Mouse (Mus musculus) T-helper 1 cell (primary cell): Measurements from ENCODE around the gene Zswim3.

Source experiments
- in situ Hi-C: fragments of 300-600 bp; cut with MboI, MseI; formaldehyde crosslinking; loops from one replicate; pipeline ENCODE4 v1.15.1; 2025; ENCODE audit warnings: high pct_unique_total_duplicates

Zswim3 gene

GRCm38 (mm10) chr2:164806614-164807013 is 1.7 kb downstream of the Zswim3 start:
- in situ Hi-C loops, result no loop called here

- in situ Hi-C loops, result no loop called here
Observed at GRCm38 (mm10) chr2:164813557-164813956, 8.7 kb downstream of the Zswim3 start.

GRCm38 (mm10) chr2:164815348-164815747 is 10.4 kb downstream of the Zswim3 start:
- in situ Hi-C loops, result no loop called here

- in situ Hi-C loops, result no loop called here
Observed at GRCm38 (mm10) chr2:164815821-164816220, 10.9 kb downstream of the Zswim3 start.

- in situ Hi-C loops, result no loop called here
Observed at GRCm38 (mm10) chr2:164817206-164817605, 12.3 kb downstream of the Zswim3 start.

- in situ Hi-C loops, result no loop called here
Observed at GRCm38 (mm10) chr2:164817703-164818102, 12.8 kb downstream of the Zswim3 start.

GRCm38 (mm10) chr2:164821060-164821459 is 16.2 kb downstream of the Zswim3 start:
- in situ Hi-C loops, result no loop called here

- in situ Hi-C loops, result no loop called here
Observed at GRCm38 (mm10) chr2:164822636-164823165, 17.8 kb downstream of the Zswim3 start, which contains the start of gene Zswim1. Zswim1 (plus strand) TSS chr2:164822686.

- in situ Hi-C loops, result no loop called here
Observed at GRCm38 (mm10) chr2:164823181-164823585, 18.3 kb downstream of the Zswim3 start.

- in situ Hi-C loops, result no loop called here
Observed at GRCm38 (mm10) chr2:164823969-164824368, 19.1 kb downstream of the Zswim3 start.

- in situ Hi-C loops, result no loop called here
Observed at GRCm38 (mm10) chr2:164825521-164825920, 20.6 kb downstream of the Zswim3 start.

- in situ Hi-C loops, result no loop called here
Observed at GRCm38 (mm10) chr2:164827146-164827850, 22.4 kb downstream of the Zswim3 start.

- in situ Hi-C loops, result no loop called here
Observed at GRCm38 (mm10) chr2:164828437-164828836, 23.5 kb downstream of the Zswim3 start, which contains the start of gene Spata25. Spata25 (minus strand) TSS chr2:164828537.

- in situ Hi-C loops, result no loop called here
Observed at GRCm38 (mm10) chr2:164829090-164829489, 24.2 kb downstream of the Zswim3 start.

- in situ Hi-C loops, result no loop called here
Observed at GRCm38 (mm10) chr2:164831029-164831428, 26.1 kb downstream of the Zswim3 start.

GRCm38 (mm10) chr2:164832032-164832747 is 27.3 kb downstream of the Zswim3 start:
- in situ Hi-C loops, result no loop called here

- in situ Hi-C loops, result no loop called here
Observed at GRCm38 (mm10) chr2:164832748-164833301, 27.9 kb downstream of the Zswim3 start, which contains the start of gene Ctsa. Ctsa (plus strand) TSS chr2:164832873.

GRCm38 (mm10) chr2:164833314-164833959 is 28.5 kb downstream of the Zswim3 start, which contains the start of gene Neurl2:
Neurl2 (minus strand) TSS chr2:164833456.
- in situ Hi-C loops, result no loop called here

GRCm38 (mm10) chr2:164834531-164834930 is 29.6 kb downstream of the Zswim3 start:
- in situ Hi-C loops, result no loop called here

- in situ Hi-C loops, result no loop called here
Observed at GRCm38 (mm10) chr2:164835164-164835563, 30.3 kb downstream of the Zswim3 start.

GRCm38 (mm10) chr2:164845782-164846181 is 40.9 kb downstream of the Zswim3 start:
- in situ Hi-C loops, result no loop called here

- in situ Hi-C loops, result no loop called here
Observed at GRCm38 (mm10) chr2:164850061-164850460, 45.2 kb downstream of the Zswim3 start.
